ENCODE assay signal across 27 mouse cellular contexts in genomic region chr6:93391166-93391565, GRCm38 (mm10).
DNase-seq lines count a peak whose midpoint lies in the region; ATAC-seq and TF ChIP-seq lines count a peak whose summit lies in the region.
"Had no signal": no experiment of that assay in that cellular context is flagged by ENCODE, and none has a peak within 500 bp of the region (broad histone marks: within the 10 kb centered on the region; RNA-seq: fewer than 3 reads in every experiment).

No protein-coding gene starts in this region.

- no peak overlapping the region for H3K4me2 ChIP-seq in intestine, postnatal 0 days (replicated peaks; ENCODE audit: low read depth)
- H3K4me2 ChIP-seq: forebrain, embryonic 13.5 days; heart, embryonic 13.5 days; hindbrain, embryonic 14.5 days had no signal

- no peaks in the 10 kb centered on the region for H3K36me3 ChIP-seq in limb, embryonic 10.5 days
- no peaks in the 10 kb centered on the region for H3K36me3 ChIP-seq in intestine, postnatal 0 days (ENCODE audit: control insufficient read depth, insufficient read depth)
- H3K36me3 ChIP-seq: forebrain, embryonic 10.5 days; G1E; heart, embryonic 10.5 days; heart, embryonic 13.5 days had no signal

- no peaks in the 10 kb centered on the region for H3K9me3 ChIP-seq in limb, embryonic 10.5 days (replicated peaks)
- no peaks in the 10 kb centered on the region for H3K9me3 ChIP-seq in intestine, postnatal 0 days (ENCODE audit: control insufficient read depth)
- H3K9me3 ChIP-seq: forebrain, embryonic 10.5 days; forebrain, embryonic 13.5 days; heart, embryonic 10.5 days; heart, embryonic 13.5 days had no signal

- no peak overlapping the region for H3K27ac ChIP-seq in limb, embryonic 10.5 days
- no peak overlapping the region for H3K27ac ChIP-seq in intestine, postnatal 0 days (ENCODE audit: low read depth, low read length)
- H3K27ac ChIP-seq: forebrain, embryonic 10.5 days; forebrain, embryonic 13.5 days; heart, adult 2 months; heart, embryonic 10.5 days; heart, embryonic 13.5 days; hindbrain, embryonic 14.5 days; hindbrain, postnatal 0 days had no signal

- H3K4me3 ChIP-seq in limb, embryonic 10.5 days, result no peak overlapping the region
- H3K4me3 ChIP-seq in intestine, postnatal 0 days (ENCODE audit: low read depth, low read length), result no peak overlapping the region
- H3K4me3 ChIP-seq: forebrain, embryonic 10.5 days; forebrain, embryonic 13.5 days; heart, adult 2 months; heart, embryonic 10.5 days; heart, embryonic 13.5 days had no signal

- TF ChIP-seq CTCF in intestine, postnatal 0 days (IDR thresholded peaks at IDR 0.05; ENCODE audit: low read depth), result no peak

- 30% methylated on average over 5 of the region's 5 CpGs for WGBS in limb, embryonic 10.5 days
- 61% methylated on average over 5 of the region's 5 CpGs for WGBS in intestine, postnatal 0 days

- H3K4me1 ChIP-seq in limb, embryonic 10.5 days, result peaks cover 18% of the 10 kb centered on the region
- no peaks in the 10 kb centered on the region for H3K4me1 ChIP-seq in intestine, postnatal 0 days (replicated peaks; ENCODE audit: control insufficient read depth, insufficient read depth, low read length)

- no peaks in the 10 kb centered on the region for H3K27me3 ChIP-seq in limb, embryonic 10.5 days (ENCODE audit: low read depth, poor library complexity, severe bottlenecking)
- H3K27me3 ChIP-seq in intestine, postnatal 0 days (replicated peaks; ENCODE audit: control insufficient read depth, insufficient read depth, low read length), result no peaks in the 10 kb centered on the region
- H3K27me3 ChIP-seq: CH12.LX; forebrain, embryonic 13.5 days; heart, embryonic 13.5 days; Patski had no signal

- no peak overlapping the region for H3K9ac ChIP-seq in intestine, postnatal 0 days (ENCODE audit: low read depth, low read length)
- H3K9ac ChIP-seq: forebrain, embryonic 13.5 days; heart, embryonic 13.5 days; hindbrain, embryonic 14.5 days had no signal

- ATAC-seq in intestine, postnatal 0 days, result no peak
- ATAC-seq: forebrain, embryonic 13.5 days; forebrain, embryonic 16.5 days; hindbrain, postnatal 0 days; inflammation-experienced regulatory T-cells, adult 6 months; Patski had no signal

- DNase-seq in embryo, embryonic 10 days (ENCODE audit: low spot score), result peak; percentile 59
- no peak for DNase-seq in embryo, embryonic 9.5 days (ENCODE audit: extremely low spot score)
- peak; percentile 58 for DNase-seq in embryo, embryonic 10.5 days (ENCODE audit: low spot score)
- peak; percentile 35 for DNase-seq in limb, embryonic 10.5 days (ENCODE audit: low spot score)
- DNase-seq in B cell, adult 2 months, result no peak
- DNase-seq: adrenal gland, postnatal 10 days; adrenal gland, postnatal 36 days; cerebellum, adult 18-20 months; cerebellum, adult 9-11 months; cerebellum, postnatal 25 days; gastrocnemius, postnatal 10 days; gastrocnemius, postnatal 36 days; heart, adult 2 months; heart, postnatal 14 days; heart, postnatal 4 days had no signal

Comparison
In these comparisons a context has a peak if more than half of its experiments do, and no peak if none do; other contexts are left out.
1. DNase-seq: peak in embryo, embryonic 10 days (single experiment), embryo, embryonic 10.5 days (single experiment) and limb, embryonic 10.5 days (single experiment); none in embryo, embryonic 9.5 days (single experiment) and B cell, adult 2 months (0 of 2).